Mouse (Mus musculus) ZHBTc4 (cell line): ENCODE measurements around the gene Gns.

Experiments used
- DNase-seq: peaks from one replicate; pipeline ENCODE4 v3.0.0-alpha.2; 2011; ENCODE audit warnings: low read depth, low spot score

The Gns gene

GRCm38 (mm10) chr10:121401005-121401404 is 36.1 kb downstream of the Gns start:
- DNase-seq = no peak

DNA sequence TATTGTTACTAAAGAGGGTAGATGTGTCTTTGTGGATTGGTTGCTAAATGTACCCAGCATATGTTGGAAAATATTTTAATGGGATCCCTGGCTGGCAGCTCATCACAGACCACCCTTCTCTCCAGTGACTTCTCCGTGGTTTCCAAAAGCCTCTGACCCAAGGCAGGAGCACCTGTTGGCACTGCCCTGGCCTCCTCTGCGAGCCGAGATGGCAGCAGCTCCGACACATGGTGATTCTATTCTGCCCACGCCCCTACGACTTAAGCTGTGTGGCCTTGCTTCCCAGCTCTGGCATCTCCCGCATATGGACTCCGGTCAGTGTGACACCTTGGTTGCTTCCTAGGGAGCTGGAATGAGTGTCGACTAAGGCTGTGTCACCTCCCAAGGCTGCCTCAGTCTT is 38.2 kb downstream of the Gns start:
- DNase-seq = no peak

GRCm38 (mm10) chr10:121403946-121404345 is 39.1 kb downstream of the Gns start:
- DNase-seq = peak; percentile 89

GRCm38 (mm10) chr10:121409717-121410116 is 44.8 kb downstream of the Gns start:
- peak; percentile 85 for DNase-seq

DNA sequence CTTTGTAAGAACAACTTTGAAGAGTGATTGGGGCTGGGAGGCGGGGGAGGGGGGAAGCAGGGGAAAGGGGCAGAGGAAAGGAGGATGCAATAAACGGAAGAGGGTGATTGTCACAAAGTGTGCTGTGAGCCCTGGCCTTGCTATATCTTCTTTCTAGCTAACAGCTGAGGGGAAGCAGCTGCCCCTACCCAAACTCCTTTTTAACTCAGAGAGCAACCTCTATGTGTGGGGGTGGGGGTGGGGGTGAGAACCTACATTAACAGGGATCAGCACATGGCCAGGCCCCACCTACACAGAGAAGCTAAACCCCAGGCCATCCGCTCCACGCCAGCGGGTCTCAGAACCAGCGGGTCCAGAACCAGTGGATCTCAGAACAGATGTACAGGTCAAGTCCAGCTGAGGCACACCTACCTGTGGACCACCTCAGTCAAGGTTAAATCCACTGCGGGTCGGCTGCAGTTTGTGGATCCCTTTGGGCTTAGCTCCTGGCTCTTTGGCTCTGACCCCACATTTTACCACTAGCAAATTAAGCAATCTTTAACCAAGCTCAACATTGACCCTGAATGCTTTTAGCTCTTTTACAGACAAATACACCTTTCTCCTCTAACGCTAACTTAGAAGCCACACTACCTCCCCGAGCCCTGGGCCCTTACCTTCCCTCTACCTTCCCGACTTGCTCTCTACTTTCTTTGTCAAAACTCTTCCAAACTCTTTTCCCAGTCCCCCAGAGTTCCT is 47.0 kb downstream of the Gns start:
- DNase-seq = no peak

DNA sequence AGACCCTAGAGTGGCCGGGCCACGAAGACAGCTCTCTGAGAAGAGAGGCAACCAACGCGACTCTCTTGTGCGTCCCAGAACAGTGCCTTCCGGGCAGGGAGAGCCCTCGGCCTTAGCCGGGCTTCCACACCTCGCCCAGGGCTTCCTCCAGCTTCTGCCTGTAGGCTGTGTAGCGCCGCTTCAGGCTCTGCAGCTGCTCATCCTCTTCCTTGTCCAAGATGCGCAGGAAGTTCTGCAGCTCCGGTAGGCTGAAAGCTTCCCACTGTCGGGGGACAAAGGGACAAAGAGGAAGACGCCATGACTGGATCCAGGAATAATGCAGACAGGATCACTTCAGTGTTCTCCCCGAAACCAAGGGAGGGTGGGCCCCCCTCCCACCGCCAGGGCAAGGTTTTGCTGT is 47.9 kb downstream of the Gns start:
- DNase-seq = no peak

DNA sequence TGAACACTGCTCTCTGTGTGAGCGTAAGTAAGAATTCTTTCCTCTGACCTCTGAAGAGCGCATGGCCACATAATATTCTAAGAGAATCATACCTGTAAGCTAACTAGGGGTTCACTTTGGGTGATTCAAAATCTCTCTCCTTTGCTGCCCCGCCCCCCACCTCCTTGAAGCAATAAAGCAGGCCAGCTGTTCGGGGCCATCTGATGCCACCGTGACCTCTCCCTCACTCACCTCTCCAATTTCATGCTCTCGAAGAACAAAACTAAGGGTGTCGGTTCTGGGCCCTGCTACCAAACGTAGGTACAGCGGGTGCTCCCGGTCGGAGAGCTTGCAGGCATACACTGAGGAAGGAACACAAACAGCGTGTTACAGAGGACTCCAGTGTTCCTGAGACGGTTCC is 49.2 kb downstream of the Gns start:
- DNase-seq = no peak

GRCm38 (mm10) chr10:121418835-121419234 is 53.9 kb downstream of the Gns start:
- no peak for DNase-seq

GRCm38 (mm10) chr10:121419640-121420470 is 55.0 kb downstream of the Gns start:
- peak; percentile 75 for DNase-seq

GRCm38 (mm10) chr10:121421023-121421422 is 56.1 kb downstream of the Gns start:
- DNase-seq = no peak

DNA sequence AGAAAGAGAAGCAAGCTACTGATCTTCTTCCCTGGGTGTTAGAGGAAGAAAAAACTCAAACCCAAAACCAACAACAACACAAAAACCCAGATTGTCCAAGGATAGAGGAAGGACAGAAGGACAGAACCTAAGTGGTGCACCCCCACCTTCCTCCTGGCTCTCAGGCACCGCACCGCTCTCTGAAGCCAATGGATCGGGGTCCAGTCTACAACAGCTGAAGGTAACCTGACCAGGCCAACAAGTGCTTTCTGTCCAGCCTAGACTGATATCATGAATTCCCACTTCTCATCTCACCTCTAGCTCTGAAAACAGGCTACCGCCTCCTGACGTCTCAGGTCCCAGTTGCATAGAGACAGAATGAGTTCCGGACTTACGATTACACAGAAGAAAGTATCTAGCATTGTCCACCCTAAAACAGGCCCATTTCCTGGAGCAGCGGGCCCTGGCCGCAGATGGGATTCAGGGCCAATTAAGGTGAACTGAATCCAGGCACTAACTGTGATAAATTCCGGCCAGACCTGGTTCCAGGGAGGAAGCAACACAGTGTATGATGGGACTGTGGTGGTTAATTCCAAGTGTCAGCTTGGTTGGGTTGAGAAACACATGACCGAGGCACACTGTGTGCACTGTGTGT is 56.9 kb downstream of the Gns start:
- DNase-seq = no peak

DNA sequence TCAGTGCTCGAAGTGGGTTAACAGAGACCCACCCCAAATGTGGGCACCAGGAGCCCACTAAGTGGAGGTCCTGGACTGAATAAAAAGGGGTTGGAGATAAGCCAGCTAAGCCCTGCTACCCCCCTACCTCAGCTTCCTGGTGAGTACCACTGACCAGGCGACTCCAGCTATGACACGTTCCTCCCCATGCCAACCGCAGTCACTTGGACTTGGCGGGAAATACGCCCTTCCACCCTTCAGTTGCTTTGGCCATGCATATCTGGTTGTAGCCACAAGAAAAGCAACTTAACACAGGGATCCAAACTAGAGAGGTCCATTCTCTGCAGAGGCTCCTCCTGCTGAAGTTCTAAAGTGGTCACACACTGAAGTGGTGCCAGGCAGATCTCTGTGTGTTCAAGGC is 57.4 kb downstream of the Gns start:
- DNase-seq = no peak

- no peak for DNase-seq
Observed at GRCm38 (mm10) chr10:121423541-121424349, 58.9 kb downstream of the Gns start.

GRCm38 (mm10) chr10:121424455-121424854 is 59.6 kb downstream of the Gns start:
- DNase-seq = no peak

GRCm38 (mm10) chr10:121425079-121425478 is 60.2 kb downstream of the Gns start:
- DNase-seq = no peak

DNA sequence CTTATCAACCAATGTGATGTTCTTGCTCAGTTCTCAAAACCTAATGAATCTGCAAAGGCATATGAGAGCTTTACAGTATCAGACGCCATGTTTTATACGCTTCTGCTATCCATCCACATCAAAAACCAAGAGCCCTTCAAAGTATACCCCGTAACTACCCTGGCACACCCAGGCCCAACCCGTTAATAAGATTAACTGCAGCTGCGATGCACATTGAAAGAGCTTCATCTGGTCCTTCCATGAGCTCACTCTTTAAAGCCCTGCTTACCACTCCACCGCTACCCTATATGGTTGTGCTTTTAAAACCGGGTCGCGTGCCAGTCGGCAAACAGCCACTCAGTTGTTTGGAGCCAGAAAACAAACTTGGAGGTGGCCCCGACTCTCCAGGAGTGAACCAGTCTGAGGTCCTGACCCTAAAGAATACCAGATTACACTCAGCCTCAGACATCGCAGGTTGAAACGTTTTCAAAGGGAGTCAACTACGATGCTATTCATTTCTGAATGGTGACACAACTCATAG is 60.7 kb downstream of the Gns start:
- no peak for DNase-seq

DNA sequence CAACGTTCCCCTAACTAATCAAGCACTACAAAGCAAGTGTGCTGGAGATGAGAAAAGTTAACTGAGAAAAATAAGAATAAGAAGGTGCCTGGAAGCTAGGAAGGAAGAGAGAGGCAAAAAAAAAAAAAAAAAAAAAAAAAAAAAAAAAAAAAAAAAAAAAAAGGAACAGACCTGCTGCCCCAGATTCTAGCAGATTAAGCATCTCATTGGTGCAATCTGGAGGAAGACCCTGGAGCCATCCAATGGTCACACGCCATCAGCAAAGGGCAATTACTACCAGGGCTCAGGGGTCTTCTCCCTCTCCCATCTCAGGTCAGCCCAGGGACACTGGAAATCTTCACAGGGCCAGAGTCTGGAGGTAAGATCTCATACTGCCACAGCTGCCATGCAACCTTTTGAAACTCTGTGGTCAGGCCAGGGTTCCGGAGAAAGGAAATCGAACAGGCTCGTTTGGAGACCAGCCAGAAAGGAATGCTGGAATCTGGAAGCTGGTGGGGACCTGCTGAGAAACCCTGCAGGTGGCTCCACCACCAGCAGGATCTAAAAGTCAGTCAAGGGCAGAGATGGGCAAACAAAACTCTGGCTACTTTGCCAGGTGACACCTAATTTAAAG is 61.7 kb downstream of the Gns start:
- DNase-seq = peak; percentile 53

DNA sequence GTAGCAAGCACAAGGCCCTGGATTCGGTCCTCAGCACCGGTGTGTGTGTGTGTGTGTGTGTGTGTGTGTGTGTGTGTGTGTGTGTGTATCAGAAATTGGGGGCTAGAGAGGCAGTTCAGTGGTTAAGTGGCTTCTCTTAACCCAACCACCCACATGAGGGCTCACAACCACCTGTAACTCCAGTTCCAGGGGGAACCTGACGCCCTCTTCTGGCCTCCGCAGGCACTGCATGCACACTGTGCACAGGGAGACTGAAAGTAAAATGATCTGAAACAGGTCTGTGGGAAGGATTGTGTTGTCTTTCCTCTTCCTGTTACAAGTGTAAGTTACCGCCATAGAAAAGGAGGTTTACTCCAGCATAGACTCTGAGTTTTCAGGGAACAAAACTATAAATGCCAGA is 62.2 kb downstream of the Gns start:
- DNase-seq = peak; percentile 85

GRCm38 (mm10) chr10:121428011-121428711 is 63.3 kb downstream of the Gns start:
- DNase-seq = no peak

- no peak for DNase-seq
Observed at GRCm38 (mm10) chr10:121429089-121429488, 64.2 kb downstream of the Gns start.
